Mouse (Mus musculus): Measurements from ENCODE around the gene Igfbp6. TPM values are rescaled to one million over a fixed set of nuclear protein-coding genes. Genes with fewer than 3 reads are reported as not detected.

Gene Igfbp6
- total and polyA plus RNA-seq, 3 experiments, result 0.38 TPM; not detected in 2

DNA sequence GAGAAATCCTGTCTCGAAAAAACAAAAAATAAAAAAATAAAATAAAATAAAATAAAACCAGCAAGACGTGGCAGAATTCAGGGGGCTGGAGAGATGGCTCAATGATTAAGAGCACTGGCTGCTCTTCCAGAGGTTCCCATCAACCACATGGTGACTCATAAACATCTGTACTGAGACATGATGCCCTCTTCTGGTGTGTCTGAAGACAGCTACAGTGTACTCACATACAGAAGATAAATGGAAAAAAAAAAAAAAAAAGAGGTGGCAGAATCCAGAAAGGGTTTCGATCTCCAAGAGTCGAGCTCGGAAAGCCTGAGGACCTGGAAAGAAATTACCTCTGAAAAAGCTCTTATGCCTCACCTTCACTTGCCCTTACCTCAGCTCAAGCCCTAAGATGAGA lies 3.0 kb upstream of the Igfbp6 start:
- Histone ChIP-seq H3K4me2 (ENCODE audit: insufficient read depth, low read depth, poor library complexity, severe bottlenecking) (no peak overlapping the region), H3K36me3 (replicated peaks in 1 of 2; ENCODE audit: control insufficient read depth in 1 of 2, insufficient read depth in 1 of 2, low read length in 1 of 2) (no peaks in the 10 kb centered on the region), H3K27me3 (replicated peaks) (peaks cover 48% of the 10 kb centered on the region), H3K79me2 (replicated peaks; ENCODE audit: control insufficient read depth, extremely low read depth, insufficient read depth, poor library complexity, severe bottlenecking) (no peaks in the 10 kb centered on the region), H3K9me3 (replicated peaks; ENCODE audit: low read length) (no peaks in the 10 kb centered on the region), H3K4me3 (replicated peaks in 1 of 3; ENCODE audit: low read depth in 2 of 3, low read length in 2 of 3, poor library complexity in 1 of 3) (no peak overlapping the region), H3K9ac (ENCODE audit: insufficient read depth, low read depth) (no peak overlapping the region), H3K27ac (ENCODE audit: insufficient read depth, low read depth) (no peak overlapping the region), H3K4me1 (ENCODE audit: control insufficient read depth in 1 of 2, insufficient read depth in 2 of 2) (peaks cover 0 to 13% of the 10 kb centered on the region in 2 experiments; a peak in 2 of 4 replicates)
- in situ Hi-C loops (cut with MboI; ENCODE audit: low pct_ligation_motif_present, low pct_unique_long_range_greater_than_20kb, low sequenced_read_pairs) (no loop called here), dilution Hi-C loops (cut with MboI; ENCODE audit: extremely low pct_ligation_motif_present, extremely low pct_unique_long_range_greater_than_20kb, low sequenced_read_pairs) (no loop called here)
- TF ChIP-seq JUN (IDR thresholded peaks at IDR 0.05; ENCODE audit: insufficient read depth, low read depth, low read length), result no peak
- no peak for TF ChIP-seq JUND (conservative IDR thresholded peaks at IDR 0.05; ENCODE audit: low read depth, low read length)
- peak; percentile 55; the same call in 1 of the 2 replicates for TF ChIP-seq ZNF384 (IDR thresholded peaks at IDR 0.05; ENCODE audit: low read depth, low read length)
- no peak for DNase-seq (ENCODE audit: extremely low read depth)

GRCm38 (mm10) chr15:102142914-102143912 lies 949 bp upstream of the Igfbp6 start:
- no peak for DNase-seq (ENCODE audit: extremely low read depth)
- H3K9me3 ChIP-seq (replicated peaks; ENCODE audit: low read length), result no peaks in the 10 kb centered on the region
- no peak overlapping the region for H3K4me3 ChIP-seq (replicated peaks in 1 of 3; ENCODE audit: low read depth in 2 of 3, low read length in 2 of 3, poor library complexity in 1 of 3)
- H3K4me1 ChIP-seq (ENCODE audit: control insufficient read depth in 1 of 2, insufficient read depth in 2 of 2), result peaks cover 3 to 13% of the 10 kb centered on the region in 2 experiments; a peak in 3 of 4 replicates
- no peak overlapping the region for H3K27ac ChIP-seq (ENCODE audit: insufficient read depth, low read depth)
- no peak overlapping the region for H3K4me2 ChIP-seq (ENCODE audit: insufficient read depth, low read depth, poor library complexity, severe bottlenecking)
- TF ChIP-seq POLR2AphosphoS2 (IDR thresholded peaks at IDR 0.05; ENCODE audit: low read depth, low read length) (no peak), IRF4 (IDR thresholded peaks at IDR 0.05; ENCODE audit: low read depth, low read length) (no peak), JUND (conservative IDR thresholded peaks at IDR 0.05; ENCODE audit: low read depth, low read length) (no peak)
- in situ Hi-C loops (cut with MboI; ENCODE audit: low pct_ligation_motif_present, low pct_unique_long_range_greater_than_20kb, low sequenced_read_pairs), result no loop called here
- no peak overlapping the region for H3K9ac ChIP-seq (ENCODE audit: insufficient read depth, low read depth)
- H3K36me3 ChIP-seq (replicated peaks in 1 of 2; ENCODE audit: control insufficient read depth in 1 of 2, insufficient read depth in 1 of 2, low read length in 1 of 2), result no peaks in the 10 kb centered on the region
- peaks cover 47% of the 10 kb centered on the region for H3K27me3 ChIP-seq (replicated peaks)
- dilution Hi-C loops (cut with MboI; ENCODE audit: extremely low pct_ligation_motif_present, extremely low pct_unique_long_range_greater_than_20kb, low sequenced_read_pairs), result no loop called here
- no peaks in the 10 kb centered on the region for H3K79me2 ChIP-seq (replicated peaks; ENCODE audit: control insufficient read depth, extremely low read depth, insufficient read depth, poor library complexity, severe bottlenecking)

- dilution Hi-C loops (cut with MboI; ENCODE audit: extremely low pct_ligation_motif_present, extremely low pct_unique_long_range_greater_than_20kb, low sequenced_read_pairs), result no loop called here
- Histone ChIP-seq H3K27me3 (replicated peaks) (peaks cover 35% of the 10 kb centered on the region), H3K27ac (ENCODE audit: insufficient read depth, low read depth) (no peak overlapping the region), H3K79me2 (replicated peaks; ENCODE audit: control insufficient read depth, extremely low read depth, insufficient read depth, poor library complexity, severe bottlenecking) (no peaks in the 10 kb centered on the region), H3K4me3 (replicated peaks in 1 of 3; ENCODE audit: low read depth in 2 of 3, low read length in 2 of 3, poor library complexity in 1 of 3) (no peak overlapping the region), H3K4me2 (ENCODE audit: insufficient read depth, low read depth, poor library complexity, severe bottlenecking) (no peak overlapping the region), H3K36me3 (replicated peaks in 1 of 2; ENCODE audit: control insufficient read depth in 1 of 2, insufficient read depth in 1 of 2, low read length in 1 of 2) (no peaks in the 10 kb centered on the region), H3K9ac (ENCODE audit: insufficient read depth, low read depth) (no peak overlapping the region), H3K9me3 (replicated peaks; ENCODE audit: low read length) (no peaks in the 10 kb centered on the region), H3K4me1 (ENCODE audit: control insufficient read depth in 1 of 2, insufficient read depth in 2 of 2) (peaks cover 10 to 28% of the 10 kb centered on the region in 2 experiments)
- no peak for TF ChIP-seq EP300 (IDR thresholded peaks at IDR 0.05; ENCODE audit: low read length)
- in situ Hi-C loops (cut with MboI; ENCODE audit: low pct_ligation_motif_present, low pct_unique_long_range_greater_than_20kb, low sequenced_read_pairs), result no loop called here
- no peak for DNase-seq (ENCODE audit: extremely low read depth)
Measured at GRCm38 (mm10) chr15:102144726-102145125, 564 bp downstream of the Igfbp6 start.
